Comparison of ENCODE assay signal across 16 mouse cellular contexts in genomic region chr10:15174421-15174820, GRCm38 (mm10).
DNase-seq lines count a peak whose midpoint lies in the region; ATAC-seq and TF ChIP-seq lines count a peak whose summit lies in the region.
"Had no signal": no experiment of that assay in that cellular context is flagged by ENCODE, and none has a peak within 500 bp of the region (broad histone marks: within the 10 kb centered on the region; RNA-seq: fewer than 3 reads in every experiment).

No protein-coding gene starts in this region.

- ATAC-seq in embryonic facial prominence, embryonic 11.5 days (replicated peaks; ENCODE audit: insufficient number of reproducible peaks, low FRiP score, low TSS enrichment, low read depth), result no peak
- ATAC-seq in intestine, postnatal 0 days, result no peak
- no peak for ATAC-seq in intestine, embryonic 15.5 days
- ATAC-seq in midbrain, postnatal 0 days (ENCODE audit: low FRiP score), result no peak
- no peak for ATAC-seq in midbrain, embryonic 16.5 days
- ATAC-seq in inflammation-experienced regulatory T-cells, adult 6 months, result no peak

- no peak overlapping the region for H3K9ac ChIP-seq in embryonic facial prominence, embryonic 11.5 days (replicated peaks; ENCODE audit: low read length)
- no peak overlapping the region for H3K9ac ChIP-seq in intestine, postnatal 0 days (ENCODE audit: low read depth, low read length)
- H3K9ac ChIP-seq in intestine, embryonic 15.5 days, result no peak overlapping the region
- H3K9ac ChIP-seq in midbrain, postnatal 0 days (replicated peaks; ENCODE audit: low read length, poor library complexity, severe bottlenecking), result no peak overlapping the region
- no peak overlapping the region for H3K9ac ChIP-seq in midbrain, embryonic 16.5 days (ENCODE audit: low read depth, low read length)
- H3K9ac ChIP-seq: embryonic facial prominence, embryonic 12.5 days; kidney, embryonic 15.5 days; limb, embryonic 12.5 days; liver, embryonic 13.5 days had no signal

- peak; percentile 13 for DNase-seq in embryonic facial prominence, embryonic 11.5 days (ENCODE audit: low spot score)
- DNase-seq in embryonic facial prominence, embryonic 10.5 days (ENCODE audit: low spot score), result no peak
- peak; percentile 45 for DNase-seq in midbrain, postnatal 0 days (ENCODE audit: low spot score)
- DNase-seq: B cell, adult 2 months; heart, postnatal 14 days; liver, embryonic 13.5 days; lung, postnatal 10 days; thymus, postnatal 36 days had no signal

- 0 out of 2 replicates have a peak, but pooled peaks have one; percentile 18 for TF ChIP-seq CTCF in intestine, postnatal 0 days (IDR thresholded peaks at IDR 0.05; ENCODE audit: low read depth)
- peak; percentile 66 for TF ChIP-seq CTCF in midbrain, postnatal 0 days (IDR thresholded peaks at IDR 0.05)

- no peaks in the 10 kb centered on the region for H3K36me3 ChIP-seq in embryonic facial prominence, embryonic 11.5 days (replicated peaks; ENCODE audit: control insufficient read depth, insufficient read depth, low read depth, low read length)
- no peaks in the 10 kb centered on the region for H3K36me3 ChIP-seq in embryonic facial prominence, embryonic 10.5 days (replicated peaks)
- H3K36me3 ChIP-seq in intestine, postnatal 0 days (ENCODE audit: control insufficient read depth, insufficient read depth), result no peaks in the 10 kb centered on the region
- H3K36me3 ChIP-seq in intestine, embryonic 15.5 days, result no peaks in the 10 kb centered on the region
- H3K36me3 ChIP-seq in midbrain, postnatal 0 days (ENCODE audit: insufficient read depth, low read length), result no peaks in the 10 kb centered on the region
- H3K36me3 ChIP-seq in midbrain, embryonic 16.5 days (ENCODE audit: control insufficient read depth, insufficient read depth, low read length), result no peaks in the 10 kb centered on the region
- H3K36me3 ChIP-seq: embryonic facial prominence, embryonic 12.5 days; heart, embryonic 10.5 days; kidney, embryonic 15.5 days; limb, embryonic 12.5 days; liver, embryonic 13.5 days had no signal

- no peak overlapping the region for H3K4me3 ChIP-seq in embryonic facial prominence, embryonic 11.5 days (ENCODE audit: low read depth, low read length)
- H3K4me3 ChIP-seq in embryonic facial prominence, embryonic 10.5 days, result no peak overlapping the region
- H3K4me3 ChIP-seq in intestine, postnatal 0 days (ENCODE audit: low read depth, low read length), result no peak overlapping the region
- H3K4me3 ChIP-seq in intestine, embryonic 15.5 days (replicated peaks), result no peak overlapping the region
- H3K4me3 ChIP-seq in midbrain, postnatal 0 days (ENCODE audit: low read depth, low read length), result no peak overlapping the region
- H3K4me3 ChIP-seq in midbrain, embryonic 16.5 days (ENCODE audit: low read depth, low read length), result no peak overlapping the region
- H3K4me3 ChIP-seq: embryonic facial prominence, embryonic 12.5 days; heart, embryonic 10.5 days; kidney, embryonic 15.5 days; limb, embryonic 12.5 days; liver, embryonic 13.5 days had no signal

- 50% methylated on average over 1 of the region's 1 CpGs for WGBS in embryonic facial prominence, embryonic 11.5 days
- WGBS in embryonic facial prominence, embryonic 10.5 days, result 62% methylated on average over 1 of the region's 1 CpGs
- WGBS in intestine, postnatal 0 days, result 39% methylated on average over 1 of the region's 1 CpGs
- WGBS in intestine, embryonic 15.5 days, result 48% methylated on average over 1 of the region's 1 CpGs
- WGBS in midbrain, postnatal 0 days, result 36% methylated on average over 1 of the region's 1 CpGs
- WGBS in midbrain, embryonic 16.5 days, result 34% methylated on average over 1 of the region's 1 CpGs

- H3K27me3 ChIP-seq in embryonic facial prominence, embryonic 11.5 days (ENCODE audit: control insufficient read depth, insufficient read depth, low read length), result no peaks in the 10 kb centered on the region
- H3K27me3 ChIP-seq in embryonic facial prominence, embryonic 10.5 days (replicated peaks; ENCODE audit: low read depth, poor library complexity, severe bottlenecking), result no peaks in the 10 kb centered on the region
- no peaks in the 10 kb centered on the region for H3K27me3 ChIP-seq in intestine, postnatal 0 days (replicated peaks; ENCODE audit: control insufficient read depth, insufficient read depth, low read length)
- no peaks in the 10 kb centered on the region for H3K27me3 ChIP-seq in intestine, embryonic 15.5 days (replicated peaks)
- H3K27me3 ChIP-seq in midbrain, postnatal 0 days (ENCODE audit: insufficient read depth, low read length), result no peaks in the 10 kb centered on the region
- H3K27me3 ChIP-seq in midbrain, embryonic 16.5 days (ENCODE audit: control insufficient read depth, insufficient read depth, low read depth, low read length), result no peaks in the 10 kb centered on the region
- H3K27me3 ChIP-seq: embryonic facial prominence, embryonic 12.5 days; kidney, embryonic 15.5 days; limb, embryonic 12.5 days; liver, embryonic 13.5 days had no signal

- H3K27ac ChIP-seq in embryonic facial prominence, embryonic 11.5 days (replicated peaks; ENCODE audit: low read depth, low read length), result no peak overlapping the region
- no peak overlapping the region for H3K27ac ChIP-seq in embryonic facial prominence, embryonic 10.5 days (replicated peaks)
- no peak overlapping the region for H3K27ac ChIP-seq in intestine, postnatal 0 days (ENCODE audit: low read depth, low read length)
- no peak overlapping the region for H3K27ac ChIP-seq in intestine, embryonic 15.5 days
- no peak overlapping the region for H3K27ac ChIP-seq in midbrain, postnatal 0 days (ENCODE audit: low read depth, low read length)
- H3K27ac ChIP-seq in midbrain, embryonic 16.5 days (ENCODE audit: low read length), result no peak overlapping the region
- H3K27ac ChIP-seq: embryonic facial prominence, embryonic 12.5 days; heart, embryonic 10.5 days; kidney, embryonic 15.5 days; limb, embryonic 12.5 days; liver, embryonic 13.5 days had no signal

- no peak overlapping the region for H3K4me2 ChIP-seq in embryonic facial prominence, embryonic 11.5 days (ENCODE audit: low read depth, low read length)
- H3K4me2 ChIP-seq in intestine, postnatal 0 days (replicated peaks; ENCODE audit: low read depth), result no peak overlapping the region
- H3K4me2 ChIP-seq in intestine, embryonic 15.5 days (replicated peaks), result no peak overlapping the region
- H3K4me2 ChIP-seq in midbrain, postnatal 0 days (ENCODE audit: low read depth, low read length, poor library complexity, severe bottlenecking), result no peak overlapping the region
- H3K4me2 ChIP-seq in midbrain, embryonic 16.5 days (ENCODE audit: low read length), result no peak overlapping the region
- H3K4me2 ChIP-seq: embryonic facial prominence, embryonic 12.5 days; kidney, embryonic 15.5 days; limb, embryonic 12.5 days; liver, embryonic 13.5 days had no signal

- no peaks in the 10 kb centered on the region for H3K9me3 ChIP-seq in embryonic facial prominence, embryonic 11.5 days (replicated peaks; ENCODE audit: control insufficient read depth, low read length)
- no peaks in the 10 kb centered on the region for H3K9me3 ChIP-seq in embryonic facial prominence, embryonic 10.5 days
- no peaks in the 10 kb centered on the region for H3K9me3 ChIP-seq in intestine, postnatal 0 days (ENCODE audit: control insufficient read depth)
- no peaks in the 10 kb centered on the region for H3K9me3 ChIP-seq in intestine, embryonic 15.5 days
- H3K9me3 ChIP-seq in midbrain, postnatal 0 days (ENCODE audit: low read length), result no peaks in the 10 kb centered on the region
- no peaks in the 10 kb centered on the region for H3K9me3 ChIP-seq in midbrain, embryonic 16.5 days (replicated peaks; ENCODE audit: control insufficient read depth, low read length, poor library complexity, severe bottlenecking)
- H3K9me3 ChIP-seq: embryonic facial prominence, embryonic 12.5 days; heart, embryonic 10.5 days; kidney, embryonic 15.5 days; limb, embryonic 12.5 days; liver, embryonic 13.5 days had no signal

- no peaks in the 10 kb centered on the region for H3K4me1 ChIP-seq in embryonic facial prominence, embryonic 11.5 days (ENCODE audit: control insufficient read depth, insufficient read depth, low read length)
- H3K4me1 ChIP-seq in embryonic facial prominence, embryonic 10.5 days, result no peaks in the 10 kb centered on the region
- no peaks in the 10 kb centered on the region for H3K4me1 ChIP-seq in intestine, postnatal 0 days (replicated peaks; ENCODE audit: control insufficient read depth, insufficient read depth, low read length)
- no peaks in the 10 kb centered on the region for H3K4me1 ChIP-seq in intestine, embryonic 15.5 days (replicated peaks)
- H3K4me1 ChIP-seq in midbrain, postnatal 0 days (ENCODE audit: insufficient read depth, low read length), result no peaks in the 10 kb centered on the region
- 0 out of 2 replicates have a peak, but pooled peaks cover 2% of the 10 kb centered on the region for H3K4me1 ChIP-seq in midbrain, embryonic 16.5 days (ENCODE audit: control insufficient read depth, insufficient read depth, low read length)
- H3K4me1 ChIP-seq: embryonic facial prominence, embryonic 12.5 days; heart, embryonic 10.5 days; kidney, embryonic 15.5 days; limb, embryonic 12.5 days; liver, embryonic 13.5 days had no signal
